Mouse (Mus musculus) lung, embryonic 14.5 days (tissue): Measurements from ENCODE around the gene Shisa2. TPM values are rescaled to one million over a fixed set of nuclear protein-coding genes. Genes with fewer than 3 reads are reported as not detected.

Experiments
- ATAC-seq: fragments of 200-750 bp; cut with Nextera tagmentation; 2 replicates; pipeline ENCODE4 v1.8.0; 2017; ENCODE audit warnings: mild to moderate bottlenecking, moderate TSS enrichment, moderate library complexity; ENCODE audit not compliant: insufficient read depth
- DNase-seq: peaks from one replicate; pipeline ENCODE4 v3.0.0-alpha.2; 2015
- H3K27ac ChIP-seq: fragments of 300-500 bp; sonication (generic); 2 replicates; pipeline ENCODE4 v1.5.1; 2014; ENCODE audit warnings: low read depth, mild to moderate bottlenecking, moderate library complexity
- H3K27me3 ChIP-seq: fragments of 300-500 bp; sonication (generic); 2 replicates; pipeline ENCODE4 v1.6.1; 2014; ENCODE audit warnings: low read length, control low read depth; ENCODE audit not compliant: insufficient read depth
- H3K36me3 ChIP-seq: fragments of 300-500 bp; sonication (generic); 2 replicates; pipeline ENCODE4 v1.6.1; 2014; ENCODE audit warnings: control low read depth; ENCODE audit not compliant: insufficient read depth
- H3K4me1 ChIP-seq: fragments of 300-500 bp; sonication (generic); 2 replicates; pipeline ENCODE4 v1.6.1; 2014; ENCODE audit warnings: antibody characterized with exemption, control low read depth; ENCODE audit not compliant: insufficient read depth
- H3K4me2 ChIP-seq: fragments of 300-500 bp; sonication (generic); 2 replicates; pipeline ENCODE4 v1.6.1; 2014; ENCODE audit warnings: mild to moderate bottlenecking
- H3K4me3 ChIP-seq: fragments of 300-500 bp; sonication (generic); 2 replicates; pipeline ENCODE4 v1.5.1; 2014; ENCODE audit warnings: low read depth, low read length
- H3K9ac ChIP-seq: fragments of 300-500 bp; sonication (generic); 2 replicates; pipeline ENCODE4 v1.6.1; 2014
- H3K9me3 ChIP-seq: fragments of 300-500 bp; sonication (generic); 2 replicates; pipeline ENCODE4 v1.6.1; 2016; ENCODE audit warnings: low read depth, low read length, control low read depth
- CTCF ChIP-seq: IDR thresholded peaks from 2 replicates; pipeline ENCODE4 v1.5.1; 2016; ENCODE audit warnings: antibody characterized with exemption, low read depth
- WGBS: fragments of 180-500 bp; shearing (Covaris S2); extraction: QIAGEN DNeasy Blood & Tissue Kit; methylation state at CpG from one replicate; pipeline ENCODE4 v1.1.7; 2014; 5-methylcytosine and 5-hydroxymethylcytosine counted together
- polyA plus RNA-seq: library from polyadenylated mRNA; unstranded; fragments of >200 nt; fragmentation: Nextera tagmentation; extraction: Ambion mirVana; gene quantifications from 2 replicates; pipeline ENCODE4 v1.2.1, GENCODE M21; 2014

Gene Shisa2
- polyA plus RNA-seq, 1 experiment from 2014 or later = 21.7 TPM

DNA sequence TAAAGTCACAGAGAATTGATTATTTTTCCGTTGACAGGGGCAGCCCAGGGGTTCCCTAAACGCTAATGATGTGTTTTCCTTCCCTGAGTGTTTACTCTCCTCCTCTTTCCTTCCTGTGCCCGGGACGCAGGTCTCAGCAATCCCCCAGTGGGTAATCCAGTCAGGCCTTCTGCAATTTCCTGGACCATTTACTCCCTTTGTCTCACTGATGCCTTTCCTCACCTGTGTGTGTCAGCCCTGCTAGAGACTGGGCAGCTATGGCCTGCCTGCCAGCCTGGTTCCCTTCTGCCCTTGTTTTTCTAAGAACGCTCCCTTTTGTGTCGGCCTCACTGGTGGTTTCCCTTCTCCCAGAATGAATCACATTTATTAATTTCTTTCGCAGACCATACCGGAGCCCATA is 49.4 kb downstream of the Shisa2 start:
- 14% methylated on average over 8 of the region's 8 CpGs for WGBS
- Histone ChIP-seq H3K9ac (no peak overlapping the region), H3K4me2 (no peak overlapping the region), H3K4me1 (peaks cover 15% of the 10 kb centered on the region), H3K36me3 (no peaks in the 10 kb centered on the region), H3K27ac (no peak overlapping the region), H3K9me3 (no peaks in the 10 kb centered on the region), H3K4me3 (no peak overlapping the region), H3K27me3 (no peaks in the 10 kb centered on the region)
- ATAC-seq (no peak; the same call in 1 of the 2 replicates), DNase-seq (no peak)
- no peak for TF ChIP-seq CTCF

DNA sequence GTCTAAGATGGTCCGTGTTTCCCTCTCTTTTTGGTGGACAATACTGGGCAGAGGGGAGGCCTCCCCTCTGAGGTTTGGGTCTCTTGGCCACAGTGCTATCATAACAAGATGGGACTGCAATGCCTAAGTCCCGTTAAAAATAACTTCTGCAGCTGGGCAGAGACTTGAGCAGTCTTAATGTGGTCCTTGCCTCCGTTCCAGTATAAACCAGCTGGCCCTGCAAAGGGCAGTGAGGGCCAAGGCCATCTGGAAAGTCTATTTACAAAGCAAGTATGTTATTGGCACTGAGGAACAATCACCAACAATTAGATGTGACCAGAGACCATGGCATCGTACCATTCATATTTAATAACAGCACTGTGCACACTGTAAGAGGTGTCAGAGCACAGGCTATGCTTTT is 50.2 kb downstream of the Shisa2 start:
- H3K27ac ChIP-seq = no peak overlapping the region

DNA sequence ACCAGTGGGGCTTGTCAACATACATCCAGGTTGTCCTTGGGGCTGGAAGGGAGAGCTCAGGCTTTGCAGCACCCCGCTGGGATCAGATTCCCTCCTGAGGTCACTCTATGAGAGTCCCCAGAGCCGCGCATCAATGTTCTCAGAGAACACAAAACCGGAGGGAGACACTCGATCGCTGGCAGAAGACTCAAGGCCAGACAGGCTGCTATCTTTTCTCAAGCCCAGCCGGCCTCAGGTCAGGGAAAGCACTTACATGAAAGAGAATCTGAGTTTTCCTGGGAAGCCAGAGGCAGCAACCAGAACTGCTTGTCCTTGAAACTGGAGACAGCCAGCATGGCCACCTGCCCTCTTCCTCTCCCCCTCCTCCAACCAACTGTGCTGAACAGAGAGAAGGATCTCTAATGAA is 52.5 kb downstream of the Shisa2 start:
- no peak overlapping the region for H3K27ac ChIP-seq
- WGBS = 57% methylated on average over 7 of the region's 7 CpGs
- no peak overlapping the region for H3K9ac ChIP-seq
- no peaks in the 10 kb centered on the region for H3K36me3 ChIP-seq
- no peak for TF ChIP-seq CTCF
- no peaks in the 10 kb centered on the region for H3K9me3 ChIP-seq
- DNase-seq (no peak), ATAC-seq (no peak)
- peaks cover 15% of the 10 kb centered on the region for H3K4me1 ChIP-seq
- H3K4me3 ChIP-seq = no peak overlapping the region
- H3K4me2 ChIP-seq = no peak overlapping the region
- no peaks in the 10 kb centered on the region for H3K27me3 ChIP-seq

More for the DNA sequence above, 50.2 kb downstream of the Shisa2 start:
- no peak for TF ChIP-seq CTCF
- peaks cover 15% of the 10 kb centered on the region for H3K4me1 ChIP-seq
- DNase-seq (no peak), ATAC-seq (no peak)
- no peak overlapping the region for H3K4me3 ChIP-seq
- no peaks in the 10 kb centered on the region for H3K9me3 ChIP-seq
- H3K36me3 ChIP-seq = no peaks in the 10 kb centered on the region
- no peaks in the 10 kb centered on the region for H3K27me3 ChIP-seq
- WGBS = 45% methylated on average over 4 of the region's 4 CpGs
- no peak overlapping the region for H3K9ac ChIP-seq
- H3K4me2 ChIP-seq = no peak overlapping the region

Other genes starting within 250 kb of the Shisa2 start
- 1.1 TPM in 2 replicates for gene Phf11c, start 229.9 kb upstream of the Shisa2 start, polyA plus RNA-seq
- 14.1 and 14.9 TPM in 2 replicates for gene Setdb2, start 184.4 kb upstream of the Shisa2 start, polyA plus RNA-seq
- gene Cab39l, start 184.3 kb upstream of the Shisa2 start, polyA plus RNA-seq = 44.6 and 44.8 TPM in 2 replicates
- gene Cdadc1, start 27.3 kb upstream of the Shisa2 start, polyA plus RNA-seq = 32.5 and 36.2 TPM in 2 replicates